Mouse (Mus musculus) C2C12 (cell line): ENCODE measurements at regions not wholly inside any gene's neighbourhood (a gene's known extent, or its start where the extent isn't known, plus 50 kb on each side); places are given as distances from the start of the nearest gene placed in this dataset.

Experiments used
- H3K27me3 ChIP-seq: one replicate; pipeline ENCODE4 v1.6.1; 2011; ENCODE audit not compliant: control insufficient read depth, insufficient read depth, insufficient read length
- H3K36me3 ChIP-seq: one replicate; pipeline ENCODE4 v1.6.1; 2011; ENCODE audit not compliant: control insufficient read depth, insufficient read depth
- H3K4me3 ChIP-seq: one replicate; pipeline ENCODE4 v1.5.1; 2011; ENCODE audit warnings: mild to moderate bottlenecking, control low read depth; ENCODE audit not compliant: poor library complexity, insufficient read depth, severe bottlenecking
- H3K79me2 ChIP-seq: one replicate; pipeline ENCODE4 v1.6.1; 2011; ENCODE audit not compliant: control insufficient read depth, insufficient read depth
- H3K79me3 ChIP-seq: one replicate; pipeline ENCODE4 v1.6.1; 2011; ENCODE audit warnings: low read depth, control low read depth
- H3ac ChIP-seq: one replicate; pipeline ENCODE3; 2011; ENCODE audit warnings: low read depth; ENCODE audit not compliant: control insufficient read depth, insufficient read length
- CEBPB ChIP-seq: IDR thresholded peaks from one replicate; pipeline ENCODE4 v1.6.1; 2011; ENCODE audit warnings: low read depth, mild to moderate bottlenecking, control low read depth, moderate library complexity
- CTCF ChIP-seq: IDR thresholded peaks from one replicate; pipeline ENCODE4 v1.5.1; 2011; ENCODE audit not compliant: control insufficient read depth, insufficient read depth, insufficient read length
- FOSL1 ChIP-seq: IDR thresholded peaks from one replicate; pipeline ENCODE4 v1.8.0; 2011; ENCODE audit warnings: mild to moderate bottlenecking, low read length; ENCODE audit not compliant: poor library complexity, insufficient read depth, severe bottlenecking
- MAX ChIP-seq: IDR thresholded peaks from one replicate; pipeline ENCODE4 v1.6.1; 2011; ENCODE audit warnings: mild to moderate bottlenecking, control low read depth
- MYOD1 ChIP-seq: IDR thresholded peaks from one replicate; pipeline ENCODE4 v1.6.1; 2011; ENCODE audit warnings: low read depth; ENCODE audit not compliant: control insufficient read depth, insufficient read length
- MYOG ChIP-seq: IDR thresholded peaks from one replicate; pipeline ENCODE4 v1.6.1; 2011; ENCODE audit not compliant: control insufficient read depth, insufficient read length; ENCODE audit errors: extremely low read depth
- USF1 ChIP-seq: IDR thresholded peaks from one replicate; pipeline ENCODE4 v1.6.1; 2011; ENCODE audit warnings: low read depth, mild to moderate bottlenecking, control low read depth, moderate library complexity

DNA sequence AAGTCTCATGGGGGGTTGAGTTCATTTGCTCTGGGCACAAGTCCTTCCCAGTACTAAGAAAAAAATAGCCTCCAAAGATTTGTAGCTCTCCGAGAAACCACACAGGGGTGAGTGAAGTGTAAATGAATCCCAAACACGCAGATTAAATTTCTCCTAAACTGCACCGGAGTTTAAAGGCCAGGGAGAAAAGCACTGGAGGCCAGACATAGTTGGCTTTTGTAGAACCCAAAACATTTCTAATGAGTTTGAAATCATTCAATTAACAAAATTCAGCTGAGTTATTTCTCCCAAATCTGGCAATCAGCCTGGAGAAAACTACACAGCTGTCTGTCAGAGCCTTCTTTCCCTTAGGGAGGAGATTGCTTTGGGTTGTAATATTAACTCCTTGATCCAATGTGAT lies 166.2 kb upstream of the Cdkn3 start:
- Histone ChIP-seq H3K36me3 (no peaks in the 10 kb centered on the region), H3K4me3 (no peak overlapping the region), H3ac (no peak overlapping the region), H3K27me3 (no peaks in the 10 kb centered on the region), H3K79me2 (no peaks in the 10 kb centered on the region), H3K79me3 (no peaks in the 10 kb centered on the region)
- TF ChIP-seq FOSL1 (no peak), MAX (no peak), MYOG (no peak)

DNA sequence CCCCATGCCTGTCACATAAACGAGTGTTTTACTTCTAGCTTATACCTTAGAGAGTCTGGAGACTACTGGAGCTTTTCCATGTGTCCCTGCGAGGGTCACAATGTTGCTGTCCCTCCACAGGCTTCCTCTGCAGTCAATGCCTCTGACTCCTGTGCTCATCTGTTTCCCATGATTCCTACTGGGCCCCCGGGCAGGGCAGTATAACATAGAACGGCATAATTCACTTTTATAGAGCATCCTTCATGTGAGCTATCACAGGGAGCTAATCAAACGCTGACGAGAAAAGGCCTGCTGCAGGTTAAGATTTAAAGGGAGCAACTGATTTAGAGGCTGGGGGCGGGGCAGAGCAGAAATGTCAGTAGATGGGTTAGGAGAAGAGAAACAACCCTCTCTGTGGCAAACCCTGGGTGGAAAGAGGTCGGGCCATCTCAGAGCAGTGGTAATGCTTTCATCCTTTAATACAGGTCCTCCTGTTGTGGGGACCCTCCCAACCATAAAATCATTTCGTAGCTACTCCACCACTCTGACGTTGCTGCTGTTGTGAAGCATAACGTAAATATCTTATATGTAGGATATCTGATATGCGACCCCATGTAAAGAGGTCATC lies 168.5 kb upstream of the Cdkn3 start:
- no peak overlapping the region for H3K4me3 ChIP-seq
- TF ChIP-seq MAX = no peak
- TF ChIP-seq MYOG = no peak
- no peak for TF ChIP-seq CEBPB
- no peak for TF ChIP-seq USF1
- TF ChIP-seq MYOD1 = no peak
- no peak for TF ChIP-seq FOSL1
- no peak for TF ChIP-seq CTCF
- H3ac ChIP-seq = no peak overlapping the region

DNA sequence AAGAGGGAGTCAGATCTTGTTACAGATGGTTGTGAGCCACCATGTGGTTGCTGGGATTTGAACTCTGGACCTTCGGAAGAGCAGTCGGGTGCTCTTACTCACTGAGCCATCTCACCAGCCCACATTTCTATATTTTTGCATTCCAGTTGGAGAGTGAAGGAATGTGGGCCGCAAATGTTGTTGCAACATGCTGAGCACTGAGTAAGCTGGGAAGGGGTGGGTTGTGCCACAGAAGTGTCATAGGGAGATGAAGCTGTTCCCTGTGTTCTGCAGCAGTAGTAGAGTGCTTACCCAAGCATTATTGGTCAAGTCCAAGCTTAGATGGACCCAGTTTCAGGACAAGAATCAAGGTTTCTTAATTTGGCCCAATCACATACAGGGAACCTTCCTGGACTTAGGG lies 169.1 kb upstream of the Cdkn3 start:
- Histone ChIP-seq H3K36me3 (no peaks in the 10 kb centered on the region), H3K27me3 (no peaks in the 10 kb centered on the region), H3K4me3 (no peak overlapping the region), H3ac (no peak overlapping the region), H3K79me2 (no peaks in the 10 kb centered on the region), H3K79me3 (no peaks in the 10 kb centered on the region)
- TF ChIP-seq CEBPB (no peak), FOSL1 (no peak), MAX (no peak), MYOD1 (no peak), USF1 (no peak), MYOG (no peak), CTCF (no peak)

More for the DNA sequence above, 168.5 kb upstream of the Cdkn3 start:
- Histone ChIP-seq H3K79me2 (no peaks in the 10 kb centered on the region), H3K27me3 (no peaks in the 10 kb centered on the region), H3K36me3 (no peaks in the 10 kb centered on the region), H3K79me3 (no peaks in the 10 kb centered on the region)

DNA sequence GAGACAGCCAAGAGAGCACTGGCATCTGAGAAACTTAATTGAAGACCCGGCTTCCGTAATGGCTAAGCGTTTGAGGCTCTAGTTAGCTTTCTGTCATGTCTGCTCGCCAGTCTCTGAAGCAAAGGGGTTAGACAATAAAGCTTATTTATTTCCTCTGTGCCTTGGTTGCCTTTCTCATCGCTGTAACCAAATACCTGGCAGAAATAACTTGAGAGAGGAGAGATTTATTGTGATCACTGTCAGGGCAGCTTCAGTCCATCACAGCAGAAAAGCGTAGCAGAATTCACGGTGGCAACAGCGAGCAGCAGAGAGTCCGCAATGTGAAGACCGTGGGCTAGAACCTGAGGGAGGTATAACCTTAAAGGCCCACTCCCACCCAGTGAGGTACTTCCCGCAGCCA lies 174.2 kb upstream of the Cdkn3 start:
- H3K79me2 ChIP-seq = no peaks in the 10 kb centered on the region
- H3ac ChIP-seq = no peak overlapping the region
- H3K36me3 ChIP-seq = no peaks in the 10 kb centered on the region
- TF ChIP-seq CEBPB (no peak), MAX (no peak), FOSL1 (no peak), USF1 (no peak), CTCF (no peak), MYOG (no peak), MYOD1 (no peak)
- H3K79me3 ChIP-seq = no peaks in the 10 kb centered on the region
- H3K27me3 ChIP-seq = no peaks in the 10 kb centered on the region
- H3K4me3 ChIP-seq = no peak overlapping the region

DNA sequence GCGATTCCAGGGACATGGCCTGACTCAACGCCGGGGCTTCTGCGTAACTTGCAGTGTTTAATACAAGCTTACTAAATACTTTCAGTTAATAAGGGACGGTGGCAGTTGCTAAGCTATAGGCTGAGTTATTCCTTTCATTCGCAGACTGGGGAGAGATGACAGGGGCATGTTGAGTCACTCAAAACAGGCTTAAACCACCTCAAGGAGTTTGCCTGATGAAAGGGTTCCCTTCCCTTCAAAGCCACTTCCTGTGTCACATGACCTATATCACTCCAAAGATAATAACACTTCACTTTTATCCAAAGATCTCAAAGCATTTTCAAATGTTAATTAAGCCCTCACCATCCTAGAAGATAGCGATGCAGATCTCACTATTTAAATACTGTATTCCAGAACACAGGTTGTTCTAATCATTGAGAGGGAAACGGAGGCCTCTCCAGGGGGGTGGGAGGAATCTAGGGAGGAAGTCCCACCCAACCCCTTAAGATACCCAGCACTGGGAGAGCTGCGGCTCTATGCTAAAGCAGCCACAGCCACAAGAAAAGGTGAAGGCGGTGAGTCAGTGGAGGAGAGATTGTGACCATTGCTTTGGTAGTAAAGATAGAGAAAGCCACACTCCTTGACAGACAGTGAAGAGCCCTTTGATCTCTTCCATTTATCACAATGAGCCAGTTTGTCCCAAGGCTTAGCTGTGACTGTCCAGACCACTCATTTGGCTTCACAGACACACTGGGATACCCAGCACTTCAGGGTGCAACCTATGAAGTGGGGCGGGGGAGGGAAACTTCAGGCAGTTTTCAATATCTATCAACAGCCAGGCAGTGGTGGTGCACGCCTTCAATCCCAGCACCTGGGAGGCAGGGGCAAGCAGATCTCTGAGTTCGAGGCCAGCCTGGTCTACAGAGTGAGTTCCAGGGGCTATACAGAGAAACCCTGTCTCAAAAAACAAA lies 182.0 kb upstream of the Cdkn3 start:
- Histone ChIP-seq H3K79me2 (no peaks in the 10 kb centered on the region), H3ac (no peak overlapping the region), H3K79me3 (no peaks in the 10 kb centered on the region), H3K4me3 (no peak overlapping the region), H3K36me3 (no peaks in the 10 kb centered on the region), H3K27me3 (no peaks in the 10 kb centered on the region)
- TF ChIP-seq USF1 = peak; percentile 60
- TF ChIP-seq MYOG = no peak

DNA sequence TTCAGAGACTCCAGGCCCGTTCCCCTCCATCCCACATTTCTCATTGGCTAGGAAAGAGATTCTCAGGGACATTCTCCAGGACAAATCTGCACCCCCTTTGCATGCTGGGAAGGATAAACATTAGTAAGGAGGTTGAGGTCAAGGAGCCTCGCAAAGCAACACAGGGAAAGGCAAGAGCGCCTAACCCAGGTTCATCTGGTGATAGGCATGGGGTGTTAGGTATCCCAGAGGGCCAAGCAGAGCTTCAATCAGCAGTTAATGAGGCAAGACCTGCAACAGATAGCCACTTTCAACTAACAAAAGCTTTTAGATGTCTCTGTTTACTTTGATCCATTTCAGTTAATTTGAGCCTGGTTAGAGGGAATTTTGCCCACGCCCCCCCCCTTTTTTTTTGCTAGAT lies 184.5 kb upstream of the Cdkn3 start:
- no peaks in the 10 kb centered on the region for H3K36me3 ChIP-seq
- H3K4me3 ChIP-seq = no peak overlapping the region
- H3ac ChIP-seq = no peak overlapping the region
- no peaks in the 10 kb centered on the region for H3K27me3 ChIP-seq
- no peaks in the 10 kb centered on the region for H3K79me3 ChIP-seq
- H3K79me2 ChIP-seq = no peaks in the 10 kb centered on the region
- TF ChIP-seq MYOG (no peak), MYOD1 (no peak), MAX (no peak), CTCF (no peak), FOSL1 (no peak), CEBPB (no peak), USF1 (no peak)
